Mouse (Mus musculus) MEL (cell line): ENCODE measurements around the gene 1700022I11Rik. TPM values are rescaled to one million over a fixed set of nuclear protein-coding genes. Genes with fewer than 3 reads are reported as not detected.
A peak's percentile ranks its signal among the peaks of the same experiment; 100 is the strongest.

Experiments
- DNase-seq: peaks from one replicate; pipeline ENCODE4 v3.0.0; 2011; ENCODE audit warnings: low read depth, low spot score
- H3K27ac ChIP-seq: 2 replicates; pipeline ENCODE4 v1.5.1; 2012; ENCODE audit warnings: low read depth, mild to moderate bottlenecking, control low read depth, low read length, moderate library complexity; ENCODE audit not compliant: control insufficient read depth
- H3K27me3 ChIP-seq, 2 experiments: fragments of 150-350 bp in 1 of 2; sonication (generic) in 1 of 2; 2 replicates each; pipeline ENCODE4 v1.6.1; 2012; ENCODE audit warnings: low read length in 2 of 2, mild to moderate bottlenecking in 2 of 2, improper control_type of control experiment in 1 of 2, moderate library complexity in 1 of 2; ENCODE audit not compliant: insufficient read depth in 2 of 2, control insufficient read depth in 1 of 2
- H3K36me3 ChIP-seq, 2 experiments: 2 replicates each; pipeline ENCODE4 v1.6.1; 2012 to 2014; ENCODE audit warnings: low read length in 2 of 2, improper control_type of control experiment in 1 of 2, inconsistent platforms in 1 of 2, mild to moderate bottlenecking in 1 of 2; ENCODE audit not compliant: insufficient read depth in 2 of 2, control insufficient read depth in 1 of 2
- H3K4me1 ChIP-seq, 2 experiments: fragments of 150-350 bp in 1 of 2; sonication (generic) in 1 of 2; 2 replicates each; pipeline ENCODE4 v1.6.1; 2012; ENCODE audit warnings: low read length in 2 of 2, improper control_type of control experiment in 1 of 2, mild to moderate bottlenecking in 1 of 2; ENCODE audit not compliant: insufficient read depth in 2 of 2, control insufficient read depth in 1 of 2
- H3K4me3 ChIP-seq, 2 experiments: fragments of 150-350 bp in 1 of 2; sonication (generic) in 1 of 2; 2 replicates each; pipeline ENCODE4 v1.5.1; 2012; ENCODE audit warnings: low read depth in 2 of 2, low read length in 2 of 2, mild to moderate bottlenecking in 2 of 2, moderate library complexity in 2 of 2, control low read depth in 1 of 2, improper control_type of control experiment in 1 of 2; ENCODE audit not compliant: control insufficient read depth in 1 of 2, insufficient read depth in 1 of 2
- H3K79me2 ChIP-seq: 2 replicates; pipeline ENCODE4 v1.6.1; 2012; ENCODE audit warnings: mild to moderate bottlenecking, low read length, moderate library complexity; ENCODE audit not compliant: control insufficient read depth, poor library complexity, insufficient read depth
- H3K9ac ChIP-seq: 2 replicates; pipeline ENCODE4 v1.6.1; 2012; ENCODE audit warnings: low read depth, mild to moderate bottlenecking, control low read depth, low read length, moderate library complexity; ENCODE audit not compliant: control insufficient read depth, poor library complexity, severe bottlenecking
- H3K9me3 ChIP-seq: fragments of 150-350 bp; sonication (generic); replicated peaks from 2 replicates; pipeline ENCODE4 v1.6.1; 2012; ENCODE audit warnings: mild to moderate bottlenecking, low read length, improper control_type of control experiment, moderate library complexity; ENCODE audit not compliant: insufficient read depth
- BHLHE40 ChIP-seq: IDR thresholded peaks from 2 replicates; pipeline ENCODE4 v1.6.1; 2012; ENCODE audit warnings: low read depth, mild to moderate bottlenecking, inconsistent platforms, low read length, improper control_type of control experiment, borderline replicate concordance
- CHD2 ChIP-seq: IDR thresholded peaks from 2 replicates; pipeline ENCODE4 v1.6.1; 2011; ENCODE audit warnings: low read length, improper control_type of control experiment
- CTCF ChIP-seq, 3 experiments: IDR thresholded peaks in 2 of 3; conservative IDR thresholded peaks in 1 of 3; 2 replicates each; pipeline ENCODE4 v1.5.1; 2011 to 2012; ENCODE audit warnings: low read length in 3 of 3, low read depth in 2 of 3, mild to moderate bottlenecking in 2 of 3, improper control_type of control experiment in 1 of 3, inconsistent platforms in 1 of 3, mixed read lengths in 1 of 3, moderate library complexity in 1 of 3; ENCODE audit not compliant: control insufficient read depth in 1 of 3, insufficient read depth in 1 of 3, poor library complexity in 1 of 3, severe bottlenecking in 1 of 3
- ELF1 ChIP-seq: IDR thresholded peaks from 2 replicates; pipeline ENCODE4 v1.6.1; 2014; ENCODE audit warnings: low read depth, mild to moderate bottlenecking, inconsistent platforms, low read length, improper control_type of control experiment, moderate library complexity
- EP300 ChIP-seq, 2 experiments: IDR thresholded peaks; 2 replicates each; pipeline ENCODE4 v1.6.1; 2011; ENCODE audit warnings: improper control_type of control experiment in 2 of 2, low read length in 2 of 2, low read depth in 1 of 2, mild to moderate bottlenecking in 1 of 2
- ETS1 ChIP-seq: IDR thresholded peaks from 2 replicates; pipeline ENCODE4 v1.6.1; 2012; ENCODE audit warnings: low read depth, mild to moderate bottlenecking, inconsistent platforms, low read length, improper control_type of control experiment, moderate library complexity
- GABPA ChIP-seq: IDR thresholded peaks from 2 replicates; pipeline ENCODE4 v1.6.1; 2012; ENCODE audit warnings: low read depth, mild to moderate bottlenecking, inconsistent platforms, low read length, improper control_type of control experiment, moderate library complexity
- GATA1 ChIP-seq: IDR thresholded peaks from 2 replicates; pipeline ENCODE4 v1.6.1; 2011; ENCODE audit warnings: low read depth, low read length, improper control_type of control experiment
- HCFC1 ChIP-seq: IDR thresholded peaks from 2 replicates; pipeline ENCODE4 v1.6.1; 2012; ENCODE audit warnings: low read depth, mild to moderate bottlenecking, inconsistent platforms, low read length, improper control_type of control experiment, moderate library complexity
- MEF2A ChIP-seq: IDR thresholded peaks from 2 replicates; pipeline ENCODE4 v1.6.1; 2014; ENCODE audit warnings: low read depth, mild to moderate bottlenecking, inconsistent platforms, low read length, improper control_type of control experiment; ENCODE audit not compliant: poor library complexity, insufficient replicate concordance, severe bottlenecking; ENCODE audit errors: extremely low read depth
- MXI1 ChIP-seq: IDR thresholded peaks from 2 replicates; pipeline ENCODE4 v1.6.1; 2011; ENCODE audit warnings: mild to moderate bottlenecking, low read depth, low read length, improper control_type of control experiment
- MYB ChIP-seq: IDR thresholded peaks from 2 replicates; pipeline ENCODE4 v1.6.1; 2011; ENCODE audit warnings: mild to moderate bottlenecking, low read depth, low read length, improper control_type of control experiment
- MYC ChIP-seq: IDR thresholded peaks from 2 replicates; pipeline ENCODE4 v1.6.1; 2011; ENCODE audit warnings: low read depth, mild to moderate bottlenecking, low read length, improper control_type of control experiment, moderate library complexity
- POLR2AphosphoS2 ChIP-seq: IDR thresholded peaks from 2 replicates; pipeline ENCODE4 v1.6.1; 2011; ENCODE audit warnings: low read length, improper control_type of control experiment
- RAD21 ChIP-seq: IDR thresholded peaks from 2 replicates; pipeline ENCODE4 v1.6.1; 2011; ENCODE audit warnings: mild to moderate bottlenecking, low read depth, low read length, improper control_type of control experiment
- RCOR1 ChIP-seq: IDR thresholded peaks from 2 replicates; pipeline ENCODE4 v1.6.1; 2012; ENCODE audit warnings: low read depth, mild to moderate bottlenecking, inconsistent platforms, low read length, improper control_type of control experiment
- TAL1 ChIP-seq: IDR thresholded peaks from 2 replicates; pipeline ENCODE4 v1.6.1; 2012; ENCODE audit warnings: mild to moderate bottlenecking, inconsistent platforms, low read length, moderate library complexity, mixed read lengths
- TCF12 ChIP-seq: IDR thresholded peaks from 2 replicates; pipeline ENCODE4 v1.6.1; 2014; ENCODE audit warnings: low read depth, mild to moderate bottlenecking, inconsistent platforms, low read length, improper control_type of control experiment, moderate library complexity
- USF1 ChIP-seq: IDR thresholded peaks from 2 replicates; pipeline ENCODE4 v1.6.1; 2014; ENCODE audit warnings: low read depth, mild to moderate bottlenecking, inconsistent platforms, low read length, improper control_type of control experiment, moderate library complexity
- ZC3H11A ChIP-seq: IDR thresholded peaks from 2 replicates; pipeline ENCODE4 v1.6.1; 2012; ENCODE audit warnings: low read depth, mild to moderate bottlenecking, inconsistent platforms, low read length, improper control_type of control experiment
- ZKSCAN1 ChIP-seq: IDR thresholded peaks from 2 replicates; pipeline ENCODE4 v1.6.1; 2012; ENCODE audit warnings: low read depth, mild to moderate bottlenecking, inconsistent platforms, low read length, improper control_type of control experiment, moderate library complexity
- ZMIZ1 ChIP-seq: IDR thresholded peaks from 2 replicates; pipeline ENCODE4 v1.6.1; 2012; ENCODE audit warnings: low read depth, mild to moderate bottlenecking, inconsistent platforms, low read length, improper control_type of control experiment, moderate library complexity
- ZNF384 ChIP-seq: IDR thresholded peaks from 2 replicates; pipeline ENCODE4 v1.6.1; 2012; ENCODE audit warnings: low read depth, mild to moderate bottlenecking, inconsistent platforms, low read length, improper control_type of control experiment
- polyA plus RNA-seq, 2 experiments: library from polyadenylated mRNA; stranded (reverse) in 1 of 2; unstranded in 1 of 2; fragments of >175 nt in 1 of 2; fragments of >200 nt in 1 of 2; gene quantifications; 2 replicates each; pipeline versions ENCODE4 v1.2.1 to v1.2.4; 2012; ENCODE audit warnings: low replicate concordance in 2 of 2, low read depth in 1 of 2; ENCODE audit not compliant: insufficient read length in 2 of 2, insufficient read depth in 1 of 2, missing spikeins in 1 of 2
- total RNA-seq: library from RNA; depleted of rRNA; stranded (reverse); fragments of 300-350 nt; gene quantifications from 2 replicates; pipeline ENCODE4 v1.2.3, GENCODE M21; 2012

1700022I11Rik gene
- total and polyA plus RNA-seq, 3 experiments: 0.39 to 0.54 TPM; not detected in 1

DNA sequence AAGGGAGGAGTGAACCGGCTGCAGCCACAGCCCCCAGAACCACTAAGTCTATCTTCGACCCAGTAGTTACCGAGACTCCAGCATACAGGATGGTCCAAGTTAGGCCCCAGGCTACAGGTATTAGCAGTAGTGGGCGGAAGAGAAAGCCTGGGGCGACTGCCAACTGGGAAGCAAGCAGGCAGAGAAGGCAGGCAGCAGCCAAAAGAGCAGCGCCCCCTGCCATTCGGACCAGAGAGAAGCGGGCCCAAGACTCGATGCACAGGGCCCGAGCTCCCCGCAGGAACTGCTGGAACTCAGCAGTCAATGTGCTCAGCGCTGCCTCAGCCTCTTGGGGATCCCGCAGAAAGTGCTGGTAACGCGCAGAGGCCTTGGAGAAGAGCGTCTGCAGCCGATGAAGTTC is 51.9 kb downstream of the 1700022I11Rik start:
- peaks cover 9% of the 10 kb centered on the region for H3K79me2 ChIP-seq
- no peaks in the 10 kb centered on the region for H3K9me3 ChIP-seq
- H3K27me3 ChIP-seq: no peaks in the 10 kb centered on the region
- TF ChIP-seq GABPA: no peak
- peak in 2 of 3 experiments; percentile 16 to 34; a peak in 3 of 6 replicates for TF ChIP-seq CTCF (IDR thresholded peaks at IDR 0.05 in 2 of 3, conservative IDR thresholded peaks at IDR 0.05 in 1 of 3; ENCODE audit: control insufficient read depth in 1 of 3, insufficient read depth in 1 of 3, low read depth in 2 of 3, low read length in 3 of 3, poor library complexity in 1 of 3, severe bottlenecking in 1 of 3)
- H3K27ac ChIP-seq: no peak overlapping the region
- H3K9ac ChIP-seq: no peak overlapping the region
- no peak for DNase-seq
- H3K4me3 ChIP-seq: no peak overlapping the region
- H3K4me1 ChIP-seq: peaks cover 0 to 9% of the 10 kb centered on the region in 2 experiments; a peak in 2 of 4 replicates
- H3K36me3 ChIP-seq: peaks cover 2% of the 10 kb centered on the region in 2 experiments; a peak in 3 of 4 replicates

GRCm38 (mm10) chr4:43024673-43025072 is 55.3 kb downstream of the 1700022I11Rik start:
- peaks cover 0 to 9% of the 10 kb centered on the region in 2 experiments; a peak in 2 of 4 replicates for H3K4me1 ChIP-seq
- peak overlapping the region; percentile 68 to 79 for H3K4me3 ChIP-seq
- no peak for DNase-seq
- no peaks in the 10 kb centered on the region for H3K27me3 ChIP-seq
- H3K9ac ChIP-seq: peak overlapping the region; percentile 89
- no peak overlapping the region for H3K27ac ChIP-seq
- peaks cover 10% of the 10 kb centered on the region for H3K79me2 ChIP-seq
- H3K9me3 ChIP-seq: no peaks in the 10 kb centered on the region
- TF ChIP-seq HCFC1 (no peak), MYC (no peak), RAD21 (no peak)
- peaks cover 1 to 2% of the 10 kb centered on the region in 2 experiments; a peak in 2 of 4 replicates for H3K36me3 ChIP-seq

DNA sequence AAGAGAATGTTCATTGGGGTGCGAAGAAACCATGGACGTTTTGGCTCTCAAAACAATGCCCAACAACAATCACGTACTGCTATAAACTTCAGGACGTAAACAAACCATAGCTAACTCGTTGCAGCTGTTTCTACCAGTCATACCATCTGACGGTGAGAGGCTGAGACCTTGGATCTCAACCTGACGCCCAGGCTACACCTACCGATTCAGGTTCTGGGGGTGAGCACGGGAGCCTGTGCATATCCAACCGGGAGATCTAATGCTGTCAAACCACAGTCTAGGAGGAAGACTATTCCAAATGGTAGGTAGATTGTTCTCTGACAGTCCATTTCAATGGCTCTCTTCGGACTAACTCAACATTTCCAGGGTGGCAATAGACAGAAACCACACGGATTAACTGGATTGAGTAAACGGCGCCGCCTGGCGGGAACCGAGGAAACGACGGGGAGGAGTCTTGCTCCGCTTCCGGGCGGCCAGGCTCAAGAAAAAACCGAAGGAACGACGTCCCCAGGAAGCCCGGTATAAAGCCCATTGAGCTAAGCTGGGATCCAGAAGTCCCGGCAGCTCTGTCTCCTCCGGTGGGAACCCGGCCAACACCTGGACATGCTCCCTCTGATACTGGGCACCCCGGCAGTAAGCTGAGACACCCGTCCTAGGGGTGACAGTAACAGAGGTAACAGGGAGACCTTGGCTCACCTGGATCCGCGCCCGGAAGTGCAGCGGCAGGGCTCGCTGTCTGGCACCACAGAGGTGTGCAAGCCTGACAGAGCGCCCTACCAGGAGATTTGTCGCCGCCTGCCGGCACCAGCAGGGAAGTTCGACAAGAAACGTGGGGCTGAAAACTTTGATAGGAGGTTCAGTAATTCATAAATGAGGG is 55.9 kb downstream of the 1700022I11Rik start, which contains the start of gene Pigo:
Pigo (minus strand) TSS at position 736 of the 877 bp plus-strand sequence.
- Histone ChIP-seq H3K9ac (peak within 1 kb of the TSS; percentile 89), H3K4me1 (peaks cover 1 to 13% of the 10 kb centered on the region in 2 experiments; a peak in 3 of 4 replicates), H3K4me3 (peak within 1 kb of the TSS; percentile 68 to 79), H3K27ac (peak within 1 kb of the TSS; percentile 91), H3K27me3 (no peaks in the 10 kb centered on the region), H3K9me3 (no peaks in the 10 kb centered on the region), H3K36me3 (peaks cover 1 to 5% of the 10 kb centered on the region in 2 experiments; a peak in 3 of 4 replicates), H3K79me2 (peaks cover 17% of the 10 kb centered on the region)
- peak; percentile 95 for DNase-seq
- TF ChIP-seq RAD21 (peak; percentile 34), MEF2A (no peak), CHD2 (no peak), GATA1 (no peak), EP300 (IDR thresholded peaks at IDR 0.05; ENCODE audit: low read depth in 1 of 2, low read length in 2 of 2) (no peak), RCOR1 (no peak), GABPA (no peak; the same call in 1 of the 2 replicates), ZMIZ1 (no peak), ZC3H11A (peak; percentile 1; the same call in 1 of the 2 replicates), ZKSCAN1 (no peak), TAL1 (no peak), TCF12 (peak; percentile 24; the same call in 1 of the 2 replicates), ETS1 (no peak), MXI1 (peak; percentile 76), POLR2AphosphoS2 (peak; percentile 92; the same call in 1 of the 2 replicates), ELF1 (peak; percentile 87), BHLHE40 (no peak), USF1 (no peak), MYB (no peak), ZNF384 (peak; percentile 67; the same call in 1 of the 2 replicates)
